Mouse (Mus musculus) frontal cortex, postnatal 10 days (tissue): ENCODE data around the gene Mpzl3.

Source experiments
- DNase-seq, 2 experiments: peaks; one replicate each; pipeline ENCODE4 v3.0.0; 2022; ENCODE audit warnings: low spot score in 2 of 2, mixed read lengths in 1 of 2

Gene Mpzl3

GRCm38 (mm10) chr9:45042947-45043346 lies 12.0 kb upstream of the Mpzl3 start:
- DNase-seq = no peak

- no peak for DNase-seq
These were observed 8.0 kb upstream of the Mpzl3 start for GRCm38 (mm10) chr9:45046973-45047372.

GRCm38 (mm10) chr9:45048511-45048910 lies 6.5 kb upstream of the Mpzl3 start:
- DNase-seq = no peak

GRCm38 (mm10) chr9:45049731-45050130 lies 5.3 kb upstream of the Mpzl3 start:
- no peak for DNase-seq

GRCm38 (mm10) chr9:45050301-45050700 lies 4.7 kb upstream of the Mpzl3 start:
- DNase-seq = no peak

- no peak for DNase-seq
These were observed 3.4 kb downstream of the Mpzl3 start for GRCm38 (mm10) chr9:45058304-45058940.

- DNase-seq = no peak
These were observed 5.2 kb downstream of the Mpzl3 start for GRCm38 (mm10) chr9:45060151-45060550.

- no peak for DNase-seq
These were observed 7.7 kb downstream of the Mpzl3 start for GRCm38 (mm10) chr9:45062677-45063076.

GRCm38 (mm10) chr9:45064421-45064820 lies 9.4 kb downstream of the Mpzl3 start:
- DNase-seq = no peak

- DNase-seq = no peak
These were observed 11.7 kb downstream of the Mpzl3 start for GRCm38 (mm10) chr9:45066735-45067134.

GRCm38 (mm10) chr9:45071800-45072199 lies 16.8 kb downstream of the Mpzl3 start:
- no peak for DNase-seq

- no peak for DNase-seq
These were observed 22.9 kb downstream of the Mpzl3 start for GRCm38 (mm10) chr9:45077859-45078258.

- no peak for DNase-seq
These were observed 24.0 kb downstream of the Mpzl3 start, which contains the start of gene Jaml for GRCm38 (mm10) chr9:45079011-45079410. Gene Jaml (plus strand): TSS chr9:45079183.

GRCm38 (mm10) chr9:45083132-45083531 lies 28.1 kb downstream of the Mpzl3 start:
- DNase-seq = no peak

GRCm38 (mm10) chr9:45084556-45084955 lies 29.6 kb downstream of the Mpzl3 start:
- DNase-seq = no peak

GRCm38 (mm10) chr9:45085741-45086690 lies 31.0 kb downstream of the Mpzl3 start:
- no peak for DNase-seq

- DNase-seq = no peak
These were observed 33.1 kb downstream of the Mpzl3 start for GRCm38 (mm10) chr9:45088040-45088439.

- DNase-seq = no peak
These were observed 35.8 kb downstream of the Mpzl3 start for GRCm38 (mm10) chr9:45090811-45091210.

- DNase-seq = no peak
These were observed 37.7 kb downstream of the Mpzl3 start for GRCm38 (mm10) chr9:45092641-45093040.

- no peak for DNase-seq
These were observed 40.4 kb downstream of the Mpzl3 start for GRCm38 (mm10) chr9:45095149-45095937.

GRCm38 (mm10) chr9:45097877-45098276 lies 42.9 kb downstream of the Mpzl3 start:
- DNase-seq = no peak

- DNase-seq = no peak
These were observed 43.4 kb downstream of the Mpzl3 start for GRCm38 (mm10) chr9:45098426-45098825.
